Mouse (Mus musculus): ENCODE data around the gene Cep44.

Cep44 gene

DNA sequence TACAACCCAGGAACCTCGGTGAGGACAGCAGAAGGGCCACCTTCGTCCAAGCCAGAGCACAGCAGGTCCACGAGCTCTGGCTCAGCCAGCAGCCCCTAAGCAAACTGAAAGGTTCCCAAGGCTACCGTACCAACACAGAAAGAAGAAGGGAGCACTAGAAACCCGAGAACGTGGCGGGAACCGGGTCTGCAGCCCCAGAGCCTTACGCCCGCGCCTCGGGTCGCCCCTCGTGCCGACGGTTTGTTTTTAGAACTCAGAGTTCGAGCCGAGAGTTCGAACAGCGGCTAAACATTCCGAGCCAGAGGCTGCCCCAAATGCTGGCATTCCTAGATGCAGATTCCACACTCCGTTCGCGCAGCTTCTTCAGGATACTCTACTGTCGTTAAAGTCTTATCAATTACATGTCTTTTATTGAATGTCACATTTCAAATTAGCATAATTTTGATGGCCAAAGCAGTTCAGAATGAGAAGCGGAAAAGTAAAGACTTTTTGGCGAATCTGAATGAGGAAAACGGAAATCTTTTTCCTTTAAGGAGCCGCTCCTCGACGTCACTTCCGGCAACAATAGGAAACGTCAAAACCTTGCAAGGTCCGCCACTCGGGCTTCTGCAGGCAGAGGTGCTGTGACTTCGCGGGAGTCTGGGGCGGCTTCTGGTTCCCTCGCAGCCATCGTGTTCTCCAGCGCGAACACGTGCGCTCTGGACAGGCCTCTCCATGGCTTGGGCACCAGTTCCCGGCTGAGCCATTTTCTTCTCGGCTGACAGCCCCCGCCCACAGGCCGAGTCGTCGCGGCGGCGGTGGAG is at the start of gene Cep44, which contains the start of gene Fbxo8:
Gene Cep44 (minus strand): TSS at position 490 of the 803 bp plus-strand sequence.
Gene Fbxo8 (plus strand): TSS at position 533 of the 803 bp plus-strand sequence.
- in situ Hi-C loops (cut with MboI, MseI) = no loop called here

DNA sequence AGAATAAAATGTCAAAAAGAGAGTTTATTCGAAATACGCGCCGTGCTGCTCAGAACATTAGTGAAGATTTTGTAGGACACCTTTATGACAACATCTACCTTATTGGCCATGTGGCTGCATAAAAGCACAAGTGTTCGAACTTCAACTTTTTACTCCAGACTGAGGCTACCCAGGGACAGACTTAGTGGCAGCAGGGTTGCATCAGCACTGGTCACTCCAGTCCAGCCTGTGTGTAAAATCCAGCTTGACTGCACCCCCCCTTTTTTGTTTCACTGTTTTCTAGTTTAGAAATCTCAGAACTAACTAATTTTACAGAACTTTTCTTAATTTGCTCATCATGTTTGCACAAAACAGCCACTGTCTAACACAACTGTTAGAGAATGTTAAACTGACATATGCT is 40.7 kb upstream of the Cep44 start:
- in situ Hi-C loops (cut with MboI, MseI) = no loop called here

DNA sequence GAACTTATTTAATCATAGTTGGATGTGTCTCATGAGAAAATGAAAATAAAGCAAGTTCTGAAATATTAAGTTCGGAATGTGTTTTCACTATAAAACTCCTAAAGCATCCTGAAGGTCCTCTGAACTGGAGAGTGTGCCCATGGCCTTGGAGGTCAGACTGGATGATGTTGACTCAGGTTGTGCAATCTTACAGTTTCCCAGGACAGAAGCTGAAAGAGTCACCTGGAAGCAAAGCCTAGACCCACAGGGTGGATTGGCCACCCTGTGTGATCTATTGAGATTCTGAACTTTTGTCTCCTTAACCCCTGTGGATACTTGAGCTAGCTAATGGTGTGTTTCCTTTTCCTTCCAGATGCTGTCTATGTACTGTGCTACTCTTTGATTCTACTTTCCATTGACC is 40.2 kb upstream of the Cep44 start:
- in situ Hi-C loops (cut with MboI, MseI) = no loop called here

DNA sequence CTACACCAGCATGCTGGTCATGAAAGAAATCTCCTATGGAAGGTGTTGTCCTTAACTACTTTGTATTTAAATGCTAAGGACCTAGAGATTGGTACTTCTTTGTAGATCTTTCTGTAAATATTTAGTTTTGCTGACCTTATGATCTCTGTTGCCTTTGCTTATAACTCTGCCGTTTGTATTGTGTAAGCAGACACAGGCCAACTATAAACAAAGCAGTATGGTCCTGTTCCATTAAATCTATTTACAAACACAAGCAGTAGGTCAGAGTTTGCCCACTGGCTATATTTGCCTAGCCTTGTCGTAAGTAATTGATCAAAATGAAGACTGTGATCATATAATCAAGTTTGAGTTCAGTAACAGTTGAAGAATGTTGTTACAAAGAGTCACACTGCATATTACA is 38.2 kb upstream of the Cep44 start:
- in situ Hi-C loops (cut with MboI, MseI) = no loop called here

DNA sequence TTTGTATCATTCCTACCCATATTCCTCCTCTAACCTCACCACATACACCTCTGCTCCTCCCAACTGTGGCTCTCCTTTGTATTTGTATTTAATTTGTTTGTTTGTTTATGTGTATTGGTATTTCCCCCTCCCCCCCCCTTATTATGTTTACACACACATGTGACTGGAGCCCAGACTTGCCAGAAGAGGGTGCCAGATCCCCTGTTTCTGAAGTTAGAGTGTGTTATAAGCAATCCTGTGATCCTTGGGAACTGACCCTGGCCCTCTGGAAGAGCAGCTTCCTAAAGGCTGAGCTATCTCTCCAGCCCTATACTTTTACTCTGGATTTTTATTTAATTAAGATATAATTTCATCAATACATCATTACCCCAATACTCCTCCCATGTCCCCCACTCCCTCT is 32.0 kb upstream of the Cep44 start:
- in situ Hi-C loops (cut with MboI, MseI) = no loop called here

DNA sequence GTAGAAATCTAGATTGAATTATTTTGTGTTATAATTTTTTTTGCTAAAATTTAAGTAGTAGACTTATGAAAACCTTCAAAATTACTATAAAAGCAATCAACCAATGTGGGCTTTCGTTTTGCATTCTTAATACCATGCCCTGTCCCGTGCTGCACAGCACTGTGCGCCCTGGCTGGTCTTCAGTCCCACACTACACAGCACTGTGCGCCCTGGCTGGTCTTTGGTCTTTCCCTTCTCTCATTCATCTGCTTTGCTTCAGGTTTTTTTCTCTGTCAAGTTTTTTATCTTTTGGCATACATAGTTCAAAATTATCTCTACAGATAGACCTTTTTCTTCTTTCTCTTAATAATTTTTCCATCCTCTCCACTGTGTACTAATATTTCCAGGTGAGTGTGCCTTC is 30.1 kb upstream of the Cep44 start:
- in situ Hi-C loops (cut with MboI, MseI) = no loop called here

DNA sequence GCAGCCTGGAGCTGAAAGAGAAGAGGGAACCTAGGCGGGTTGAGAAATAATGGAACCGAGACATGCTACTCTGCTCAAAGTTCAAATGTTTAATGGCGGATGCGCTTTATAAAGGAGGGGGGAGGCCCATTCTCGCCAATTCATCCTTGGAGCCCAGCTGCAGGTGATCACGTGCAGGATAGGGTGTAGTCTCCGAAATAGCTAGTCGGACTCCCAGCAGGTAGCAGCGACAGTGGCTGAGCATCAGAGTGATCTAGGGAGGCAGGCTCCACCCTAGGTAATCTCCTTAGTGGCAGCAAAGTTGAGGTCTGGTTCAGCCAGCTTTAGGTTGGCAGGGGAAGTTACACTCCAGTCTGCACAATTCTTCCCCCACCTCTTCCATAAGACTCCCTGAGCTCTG is 16.0 kb upstream of the Cep44 start:
- in situ Hi-C loops (cut with MboI, MseI) = no loop called here

DNA sequence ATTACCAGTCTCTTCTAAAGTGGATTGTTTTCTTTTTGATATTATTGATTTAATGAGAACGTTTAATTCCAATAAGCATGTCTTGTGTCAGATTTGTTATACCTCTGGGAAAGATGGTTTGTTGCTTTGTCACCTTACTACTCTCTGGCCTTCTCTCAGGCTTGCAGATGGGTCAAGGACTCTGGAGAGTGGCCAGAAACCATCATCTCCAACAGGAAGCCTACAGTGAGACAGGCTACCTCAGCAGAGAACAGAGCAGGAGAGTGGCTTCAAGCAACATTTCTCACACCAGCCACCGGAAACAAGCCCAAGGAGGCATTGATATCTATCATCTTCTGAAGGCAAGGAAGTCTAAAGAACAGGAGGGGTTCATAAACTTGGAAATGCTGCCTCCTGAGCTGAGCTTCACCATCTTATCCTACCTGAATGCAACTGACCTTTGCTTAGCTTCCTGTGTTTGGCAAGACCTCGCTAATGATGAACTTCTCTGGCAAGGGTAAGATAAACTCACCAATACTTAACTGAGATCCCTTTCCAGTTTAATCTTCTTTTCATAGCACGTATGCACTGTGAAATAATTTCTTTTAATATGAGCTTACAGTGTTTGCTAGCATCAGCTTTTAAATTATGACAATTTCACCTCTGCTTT is 13.7 kb upstream of the Cep44 start:
- in situ Hi-C loops (cut with MboI, MseI) = no loop called here

DNA sequence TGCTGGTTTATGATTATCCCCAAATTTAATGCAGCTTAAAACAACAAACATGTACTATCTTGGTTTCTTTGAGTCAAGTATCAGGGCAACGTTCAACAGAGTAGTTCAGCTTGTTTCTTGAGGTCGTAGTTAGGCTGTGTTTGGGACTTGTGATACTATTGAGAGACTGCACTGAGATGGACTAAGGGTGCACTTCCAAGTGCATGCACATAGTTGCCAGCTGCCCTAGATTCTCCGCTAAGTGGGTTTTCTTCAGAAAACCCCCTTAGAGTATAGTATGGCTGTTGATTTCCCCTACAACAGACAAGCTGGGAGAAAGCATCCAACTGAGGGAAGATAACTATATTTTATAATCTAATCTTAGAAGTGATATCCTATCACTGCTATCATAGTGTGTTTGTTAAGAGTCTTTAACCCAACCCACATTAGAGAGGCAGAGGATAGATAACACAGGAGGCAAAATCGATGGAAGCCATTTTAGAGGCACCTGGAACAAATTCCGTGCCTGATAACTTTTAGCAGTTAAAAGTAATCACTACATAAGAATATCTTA is 1.8 kb upstream of the Cep44 start:
- in situ Hi-C loops (cut with MboI, MseI) = no loop called here

DNA sequence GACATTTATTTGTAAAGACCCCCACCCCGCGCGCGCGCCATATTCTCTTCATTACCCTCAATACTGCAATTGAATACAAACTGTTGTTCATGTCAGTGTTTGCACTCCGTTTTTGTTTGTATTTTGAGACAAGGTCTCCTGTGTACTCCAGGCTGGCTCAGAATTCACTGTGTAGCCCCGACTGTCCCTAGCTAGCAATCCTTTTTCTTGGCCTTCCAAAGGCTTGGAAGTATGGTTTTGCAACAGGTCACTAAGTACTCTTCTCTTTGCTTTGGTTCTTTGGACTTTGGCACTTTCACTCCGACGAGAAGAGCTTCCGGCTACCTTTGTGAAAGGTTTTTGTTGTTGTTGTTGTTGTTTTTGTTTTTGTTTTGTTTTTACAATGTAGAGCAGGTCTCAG is 1.2 kb upstream of the Cep44 start:
- in situ Hi-C loops (cut with MboI, MseI) = no loop called here

DNA sequence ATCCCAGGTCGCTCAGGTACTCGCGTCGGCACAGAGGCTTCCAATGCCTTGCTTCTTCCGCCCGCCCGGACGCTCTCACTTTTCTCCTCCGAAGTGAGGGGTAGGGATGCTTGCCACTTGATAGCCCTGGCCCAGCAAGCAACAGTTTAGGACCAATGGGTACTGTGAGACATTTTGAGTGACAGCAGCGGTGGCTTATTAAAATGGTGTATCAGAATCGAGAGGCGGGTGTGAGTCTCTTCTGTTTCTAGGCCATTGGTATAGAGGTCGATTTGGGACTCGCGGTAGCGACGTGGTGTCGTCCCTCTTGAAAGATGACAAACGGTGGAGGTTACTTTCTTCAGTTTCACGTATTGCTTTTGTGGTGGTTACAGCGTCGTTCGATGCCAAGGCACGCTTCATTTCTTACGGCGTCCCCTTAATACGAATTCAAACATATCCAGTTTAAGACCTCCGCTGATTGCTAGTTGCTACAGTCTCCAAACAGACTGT is 560 bp upstream of the Cep44 start:
- in situ Hi-C loops (cut with MboI, MseI) = no loop called here

DNA sequence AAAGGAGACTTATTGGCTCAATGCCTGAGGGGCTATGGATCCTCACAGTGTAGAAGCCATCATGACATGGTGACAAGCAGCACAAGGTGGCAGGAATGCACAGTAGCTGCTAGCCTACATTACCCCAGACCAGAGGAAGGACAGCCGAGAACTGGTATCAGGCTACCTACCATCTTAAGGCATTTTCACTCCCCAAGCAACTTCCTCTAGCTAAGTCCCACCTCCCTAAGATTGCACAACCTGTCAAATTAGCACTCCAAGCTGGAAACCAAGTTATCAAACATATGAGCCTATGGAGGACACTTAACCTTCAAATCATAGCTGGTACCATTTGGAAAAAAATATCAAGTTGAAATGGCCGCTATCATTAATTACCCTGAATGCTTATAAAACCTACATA is 3.0 kb downstream of the Cep44 start:
- in situ Hi-C loops (cut with MboI, MseI) = loop anchor here (25.0 kb wide), 1 partner anchor 2011 kb away; the partner anchor contains the start of genes Asb5 and Spcs3

DNA sequence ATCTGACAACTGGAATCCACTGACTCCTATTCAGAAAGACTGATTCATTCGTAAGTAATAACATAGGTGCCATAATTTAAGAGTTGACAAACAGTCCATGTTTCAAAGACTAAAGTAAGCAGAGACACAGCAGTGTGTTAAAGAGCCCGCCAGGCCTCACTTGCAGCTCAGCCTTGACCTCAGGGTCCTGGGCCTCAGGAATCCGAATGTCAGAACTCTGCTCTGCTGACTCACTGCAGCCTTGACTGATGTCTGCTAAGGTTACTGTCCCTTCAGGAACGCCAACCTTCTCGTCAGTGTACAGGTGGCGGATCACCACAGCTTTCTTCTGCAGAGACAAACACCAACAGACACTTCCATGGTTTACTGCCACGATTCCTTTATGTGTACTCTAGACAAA is 10.1 kb downstream of the Cep44 start:
- in situ Hi-C loops (cut with MboI, MseI) = loop anchor here (25.0 kb wide), 1 partner anchor 2003 kb away; the partner anchor contains the start of genes Asb5 and Spcs3

DNA sequence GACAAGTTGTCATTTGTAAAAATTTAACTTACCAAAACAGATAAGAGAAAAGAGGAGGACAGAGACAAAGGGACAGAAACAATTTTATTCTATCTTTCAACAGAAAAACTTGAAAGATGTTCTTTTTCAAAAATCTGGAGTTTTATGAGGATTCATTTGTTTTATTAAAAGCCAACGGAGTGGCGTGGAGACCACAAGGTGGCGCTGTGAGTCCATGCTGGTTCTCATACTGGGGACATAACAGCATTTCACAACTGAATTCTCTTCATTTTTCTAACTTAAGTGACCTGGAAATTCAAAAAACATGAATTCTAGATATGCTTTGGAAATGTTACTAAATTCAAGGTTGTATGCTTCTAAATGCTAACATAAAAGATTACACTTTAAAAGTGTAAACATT is 20.5 kb downstream of the Cep44 start:
- in situ Hi-C loops (cut with MboI, MseI) = loop anchor here (25.0 kb wide), 1 partner anchor 1993 kb away; the partner anchor contains the start of genes Asb5 and Spcs3

DNA sequence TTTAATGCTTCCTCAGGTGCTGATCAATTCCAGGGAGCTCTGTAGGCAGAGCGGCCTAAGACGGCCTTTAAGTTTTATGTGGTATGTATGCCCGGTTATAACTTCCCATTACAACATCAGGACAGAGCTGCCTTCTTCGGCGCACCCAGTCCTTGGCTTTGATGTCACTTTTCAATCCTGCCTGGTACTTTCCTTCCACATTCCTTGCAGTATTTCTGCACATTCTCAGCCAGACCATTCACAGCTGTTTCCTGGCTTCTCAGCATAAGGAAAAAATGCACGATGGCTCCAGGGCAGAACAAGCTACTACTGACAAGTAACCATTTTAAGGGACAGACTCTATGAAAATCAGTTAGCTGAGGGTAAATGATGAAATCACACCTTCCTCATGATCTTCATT is 22.0 kb downstream of the Cep44 start:
- in situ Hi-C loops (cut with MboI, MseI) = loop anchor here (25.0 kb wide), 1 partner anchor 1992 kb away; the partner anchor contains the start of genes Asb5 and Spcs3

DNA sequence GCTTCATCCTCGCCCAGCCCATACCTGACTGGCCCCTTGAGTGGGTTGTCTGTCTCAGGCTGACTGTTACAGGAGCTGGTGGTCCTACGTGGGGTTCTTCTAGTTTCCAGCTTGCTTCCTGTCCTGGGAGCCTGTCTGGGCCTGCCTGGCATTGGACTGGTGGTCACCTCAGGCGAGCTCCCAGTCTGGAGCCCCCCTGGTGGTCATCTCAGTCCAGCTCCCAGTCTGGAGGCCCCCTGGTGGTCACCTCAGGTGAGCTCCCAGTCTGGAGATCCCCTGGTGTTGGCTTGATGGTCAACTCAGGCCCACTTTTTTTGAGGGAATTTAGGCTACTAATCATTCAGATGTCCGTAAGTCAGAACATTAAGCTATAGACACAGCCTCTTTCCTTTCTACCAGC is 29.8 kb downstream of the Cep44 start:
- in situ Hi-C loops (cut with MboI, MseI) = loop anchor here (25.0 kb wide), 1 partner anchor 566 kb away; no protein-coding TSS in a partner anchor

DNA sequence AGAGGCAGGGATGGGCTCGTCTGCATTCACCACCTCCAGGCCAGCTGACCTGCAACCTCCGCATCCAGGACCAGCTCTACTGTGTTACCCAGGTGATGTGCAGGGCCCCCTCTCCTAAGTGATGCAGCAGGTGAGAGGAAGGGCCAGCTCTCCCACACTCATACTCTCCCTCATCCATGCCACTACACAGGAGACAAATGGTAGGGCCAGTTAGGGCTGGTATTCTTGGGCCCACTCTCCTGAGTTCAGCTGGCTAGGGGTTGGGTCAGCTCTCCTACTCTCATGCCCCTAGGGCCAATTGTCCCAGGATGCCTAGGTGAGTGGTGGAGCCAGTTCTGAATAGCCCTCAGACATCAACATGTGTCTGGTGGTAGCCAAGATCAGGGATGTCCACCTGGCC is 30.6 kb downstream of the Cep44 start:
- in situ Hi-C loops (cut with MboI, MseI) = loop anchor here (25.0 kb wide), 1 partner anchor 567 kb away; no protein-coding TSS in a partner anchor

DNA sequence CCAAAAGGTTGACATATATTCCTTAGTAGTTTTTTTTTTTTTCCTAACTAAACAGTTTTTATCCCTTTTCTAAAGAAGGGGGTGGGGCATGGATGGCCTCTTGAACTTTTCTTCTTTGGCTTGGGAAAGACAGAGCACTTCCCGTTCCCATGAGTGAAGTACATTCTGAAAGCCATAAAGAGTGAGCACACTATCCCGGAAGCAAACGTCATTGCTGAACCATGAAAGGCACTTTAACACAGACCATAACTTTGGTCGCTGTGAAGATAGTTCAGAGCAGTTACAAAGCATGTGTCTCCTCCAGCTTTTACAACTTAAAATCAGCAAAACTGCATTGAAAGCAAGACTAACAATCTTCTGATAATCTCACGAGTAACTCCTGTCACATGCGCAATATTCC is 32.0 kb downstream of the Cep44 start:
- in situ Hi-C loops (cut with MboI, MseI) = loop anchor here (25.0 kb wide), 1 partner anchor 568 kb away; no protein-coding TSS in a partner anchor

DNA sequence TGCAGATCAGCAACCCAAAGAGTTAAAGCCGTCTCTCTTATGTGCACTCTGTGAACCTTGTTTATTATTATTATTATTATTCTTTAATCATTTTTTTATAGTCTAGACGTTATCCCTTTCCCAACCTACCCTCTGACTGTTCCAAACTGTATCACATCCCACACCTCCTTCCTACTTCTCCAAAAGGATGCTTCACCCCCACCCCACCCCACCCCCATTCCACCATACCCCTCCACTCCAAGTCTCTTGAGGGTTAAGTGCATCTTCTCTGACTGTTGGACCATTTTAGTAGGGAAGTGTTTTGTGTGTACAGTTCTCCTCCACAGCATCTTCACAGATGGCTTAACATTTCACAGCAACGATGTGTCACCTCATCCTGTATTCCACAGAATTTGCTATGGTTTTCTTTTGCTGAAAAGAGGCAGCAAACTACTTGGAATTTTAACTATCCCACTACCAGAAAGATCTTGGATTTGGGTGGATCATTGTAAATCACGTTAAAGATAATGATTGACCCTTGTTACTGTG is 41.8 kb downstream of the Cep44 start:
- in situ Hi-C loops (cut with MboI, MseI) = loop anchor here (25.0 kb wide), 1 partner anchor 578 kb away; no protein-coding TSS in a partner anchor

DNA sequence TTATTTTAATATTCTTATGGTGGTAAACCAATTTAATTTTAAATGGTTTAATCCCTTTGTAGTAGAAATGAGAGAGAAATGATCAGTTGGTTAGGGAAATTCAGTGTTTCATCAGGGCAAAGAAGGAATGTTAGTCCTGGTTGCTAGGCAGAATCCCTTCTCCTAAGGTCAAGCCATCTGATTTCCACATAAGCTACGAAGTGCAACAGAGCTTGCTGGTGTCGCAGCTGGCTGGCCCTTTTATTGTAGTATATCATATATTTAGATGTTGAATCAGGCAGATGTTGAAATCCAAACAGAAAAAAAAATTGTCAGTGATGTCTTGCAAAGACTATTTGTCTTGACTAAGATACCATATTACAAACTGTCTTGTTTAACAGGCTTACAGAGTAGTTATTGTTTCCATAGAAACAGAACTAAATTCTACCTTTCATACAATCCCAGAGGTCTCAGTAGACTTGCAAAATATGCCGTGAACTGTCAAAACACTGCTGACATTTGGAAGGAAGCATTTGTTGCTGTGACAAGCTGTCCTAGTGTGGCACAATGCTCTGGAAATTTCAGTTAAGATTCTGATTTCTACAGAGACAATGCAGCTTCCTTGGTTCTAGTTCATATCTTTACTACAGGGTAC is 42.4 kb downstream of the Cep44 start:
- in situ Hi-C loops (cut with MboI, MseI) = loop anchor here (25.0 kb wide), 1 partner anchor 579 kb away; no protein-coding TSS in a partner anchor

DNA sequence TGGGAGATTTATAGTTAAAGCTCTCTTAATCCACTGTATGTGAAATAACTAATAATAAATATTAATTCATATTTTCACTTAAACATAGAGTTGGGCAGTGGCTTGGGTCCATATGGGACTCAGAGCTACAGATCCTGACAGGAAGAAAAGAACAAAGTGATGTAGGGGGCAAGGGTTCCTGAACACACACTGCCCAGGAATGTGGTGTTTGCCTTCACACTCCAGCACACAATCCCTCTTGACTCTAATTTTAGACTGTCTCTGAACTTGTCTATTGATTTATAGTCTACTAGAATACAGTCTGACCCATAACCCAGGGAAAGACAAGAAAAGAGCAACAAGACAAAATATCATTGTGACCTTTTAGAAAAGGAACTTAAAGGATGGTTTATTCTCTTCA is 48.9 kb downstream of the Cep44 start:
- in situ Hi-C loops (cut with MboI, MseI) = loop anchor here (25.0 kb wide), 1 partner anchor 585 kb away; no protein-coding TSS in a partner anchor
